Mouse (Mus musculus) brain, embryonic 14.5 days (tissue): ENCODE results near the gene Fmod. TPM values are rescaled to one million over a fixed set of nuclear protein-coding genes. Genes with fewer than 3 reads are reported as not detected.

ENCODE experiments used
- DNase-seq: peaks from one replicate; pipeline ENCODE4 v3.0.0-alpha.2; 2011; ENCODE audit warnings: low read depth
- CTCF ChIP-seq: fragments of 200-500 bp; IDR thresholded peaks from 2 replicates; pipeline ENCODE4 v1.5.1; 2012; ENCODE audit warnings: inconsistent platforms, mild to moderate bottlenecking, moderate library complexity, borderline replicate concordance; ENCODE audit not compliant: insufficient read depth, insufficient read length; ENCODE audit errors: extremely low read depth
- POLR2A ChIP-seq: fragments of 200-500 bp; IDR thresholded peaks from 2 replicates; pipeline ENCODE4 v1.6.1; 2012; ENCODE audit warnings: mild to moderate bottlenecking, inconsistent platforms, borderline replicate concordance; ENCODE audit not compliant: poor library complexity, insufficient read depth, insufficient read length, severe bottlenecking; ENCODE audit errors: extremely low read depth
- polyA plus RNA-seq: library from polyadenylated mRNA; depleted of rRNA; stranded (reverse); fragments of >200 nt; gene quantifications from 2 replicates; pipeline ENCODE4 v1.2.3, GENCODE M21; 2012

Gene Fmod
- polyA plus RNA-seq, 1 experiment = 7.4 TPM

DNA sequence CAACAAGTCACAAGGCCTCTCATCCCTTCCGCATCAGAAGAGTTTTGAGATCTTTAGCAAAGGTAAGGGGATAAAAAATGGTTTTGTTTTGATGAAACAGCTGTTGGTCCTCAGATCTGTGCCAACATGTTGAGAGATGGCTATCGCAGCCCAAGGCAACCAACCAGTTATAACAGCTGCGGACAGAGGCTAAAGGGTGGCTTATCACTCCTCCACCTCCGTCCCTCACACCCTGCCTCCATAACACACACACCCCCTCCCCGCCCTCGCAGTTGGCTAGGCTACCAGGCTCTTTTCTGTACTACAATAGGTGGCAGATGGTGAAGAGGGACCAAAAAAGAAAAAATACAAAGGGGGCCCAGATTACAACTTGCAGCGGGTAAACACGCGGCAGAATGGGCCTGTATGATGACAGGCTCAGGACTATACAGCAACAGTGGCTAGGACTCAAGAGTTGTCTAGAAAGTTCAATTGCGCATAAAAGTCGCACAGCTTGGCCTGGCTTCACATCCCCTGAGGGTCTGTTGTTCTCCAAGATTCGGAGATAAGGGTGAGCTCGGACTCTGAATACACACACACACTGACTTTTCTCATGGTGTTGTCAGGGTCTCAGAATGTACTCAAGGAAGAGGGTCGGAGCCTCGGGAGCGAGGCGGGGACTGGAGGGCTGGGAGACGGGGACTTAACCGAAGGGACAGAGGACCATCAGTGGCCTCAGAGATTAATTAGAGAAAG, 41.2 kb downstream of the Fmod start:
- peak; percentile 80 for DNase-seq
- TF ChIP-seq POLR2A = no peak
- TF ChIP-seq CTCF = no peak

- TF ChIP-seq CTCF = no peak
- TF ChIP-seq POLR2A = peak; percentile 93; the same call in 1 of the 2 replicates
Observed at GRCm38 (mm10) chr1:134078802-134079476, 41.9 kb downstream of the Fmod start, which contains the start of gene Btg2. Btg2 (minus strand) TSS chr1:134079120.

GRCm38 (mm10) chr1:134079477-134080163, 42.6 kb downstream of the Fmod start:
- TF ChIP-seq CTCF (no peak), POLR2A (no peak)
- peak; percentile 93 for DNase-seq

More at GRCm38 (mm10) chr1:134078802-134079476, 41.9 kb downstream of the Fmod start, which contains the start of gene Btg2:
- DNase-seq = peak; percentile 98

DNA sequence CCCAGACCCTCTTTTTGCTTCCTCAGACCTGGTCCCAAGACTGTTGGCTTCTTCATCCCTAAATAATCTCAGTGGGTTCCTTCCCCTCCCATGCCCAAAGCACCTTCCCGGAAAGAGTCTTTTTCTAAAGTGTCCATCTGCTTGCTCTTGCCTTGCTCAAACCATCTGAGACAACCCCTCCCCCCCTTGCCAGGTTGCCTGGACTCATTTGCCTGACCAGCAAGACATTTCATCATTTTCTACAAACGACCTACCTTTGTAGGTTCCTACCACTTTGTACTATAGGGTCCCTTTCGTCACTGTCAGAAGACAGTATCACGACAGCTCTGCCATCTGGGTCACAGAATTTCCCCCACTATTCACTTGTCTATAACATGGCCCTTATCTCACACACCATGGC, 43.4 kb downstream of the Fmod start:
- DNase-seq = no peak
- TF ChIP-seq POLR2A (no peak), CTCF (no peak)

GRCm38 (mm10) chr1:134080881-134081450, 43.9 kb downstream of the Fmod start:
- DNase-seq = no peak
- no peak for TF ChIP-seq CTCF
- TF ChIP-seq POLR2A = no peak

GRCm38 (mm10) chr1:134082987-134083516, 46.0 kb downstream of the Fmod start:
- no peak for TF ChIP-seq POLR2A
- TF ChIP-seq CTCF = no peak
- DNase-seq = no peak

- TF ChIP-seq CTCF = no peak
- TF ChIP-seq POLR2A = no peak
- no peak for DNase-seq
Observed at GRCm38 (mm10) chr1:134083676-134084075, 46.6 kb downstream of the Fmod start.

DNA sequence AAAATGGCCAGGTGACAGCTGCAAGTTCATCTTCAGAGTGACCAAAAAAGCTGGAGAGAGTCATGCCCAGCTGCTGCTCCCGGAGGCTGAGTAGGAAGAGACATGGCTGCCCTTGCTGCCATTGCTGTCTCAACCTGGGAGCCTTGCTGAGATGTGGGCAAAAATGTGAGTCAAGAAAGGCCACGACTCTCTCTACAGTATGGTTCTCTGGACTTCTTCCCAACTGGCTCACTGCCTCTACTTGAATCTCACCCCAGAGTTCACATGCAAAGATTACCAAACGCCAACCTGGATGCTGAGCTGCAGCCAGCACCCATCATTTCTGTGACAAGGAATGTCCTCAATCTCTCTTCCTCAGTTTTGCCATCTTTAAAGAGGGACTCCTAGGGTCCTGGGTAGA, 47.1 kb downstream of the Fmod start:
- no peak for TF ChIP-seq POLR2A
- no peak for TF ChIP-seq CTCF
- no peak for DNase-seq

- TF ChIP-seq POLR2A (no peak), CTCF (no peak)
- DNase-seq = peak; percentile 58
Observed at GRCm38 (mm10) chr1:134086017-134086416, 49.0 kb downstream of the Fmod start.

DNA sequence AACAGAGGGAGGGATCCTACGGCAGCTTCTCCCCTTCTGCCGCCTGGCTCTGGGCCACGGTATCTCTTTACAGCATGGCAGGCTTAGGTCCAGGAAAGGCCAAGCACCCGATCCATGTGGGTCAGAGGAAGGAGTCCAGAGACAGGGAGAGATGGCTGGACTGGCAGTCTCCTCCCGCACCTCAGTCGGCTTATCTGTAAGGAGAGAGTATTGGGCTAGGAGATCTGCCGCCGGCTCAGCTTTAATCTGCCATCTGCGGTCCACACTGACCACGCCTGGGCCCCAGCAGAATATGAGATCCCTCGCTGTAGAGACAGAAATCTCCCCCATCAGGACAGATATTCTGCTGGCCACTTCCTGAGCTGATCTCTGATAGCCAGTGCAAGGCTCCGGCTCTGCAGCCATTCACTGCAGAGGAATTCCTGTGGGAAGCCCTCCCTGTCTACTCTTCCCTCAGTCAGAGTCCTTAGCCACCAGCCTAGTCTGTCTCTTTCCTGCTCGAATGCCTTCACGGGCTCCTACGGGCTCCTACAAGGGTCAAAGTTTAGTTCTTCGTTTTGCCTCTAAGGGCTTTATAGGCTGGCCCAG, 49.9 kb downstream of the Fmod start:
- DNase-seq = no peak
- no peak for TF ChIP-seq POLR2A
- TF ChIP-seq CTCF = no peak

GRCm38 (mm10) chr1:134089074-134089473, 52.0 kb downstream of the Fmod start:
- TF ChIP-seq POLR2A (no peak), CTCF (no peak)
- DNase-seq = no peak

- DNase-seq = no peak
- no peak for TF ChIP-seq POLR2A
- TF ChIP-seq CTCF = no peak
Observed at GRCm38 (mm10) chr1:134091851-134092250, 54.8 kb downstream of the Fmod start.

DNA sequence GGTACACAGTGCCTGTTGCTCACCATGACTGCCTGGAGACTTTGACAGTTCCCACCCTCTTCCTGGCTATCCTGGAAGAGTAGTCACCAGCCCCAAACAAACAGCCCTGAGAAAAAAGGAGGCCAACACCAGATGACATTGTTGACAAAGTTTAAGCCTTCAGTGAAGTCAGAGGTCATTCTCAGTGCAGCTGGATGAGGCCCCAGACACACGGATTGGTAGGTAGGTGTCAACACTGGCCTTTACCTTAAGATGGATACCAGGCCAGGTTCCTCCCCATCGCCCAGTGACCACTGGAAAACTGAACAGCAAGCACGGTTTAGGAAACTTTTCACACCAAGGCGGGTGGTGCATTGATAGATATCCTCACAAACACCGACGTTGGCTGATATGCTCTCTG, 55.3 kb downstream of the Fmod start:
- TF ChIP-seq CTCF (no peak), POLR2A (no peak)
- DNase-seq = no peak
